17 mouse cellular contexts compared by ENCODE assay signal in genomic region chr12:73147236-73147635, GRCm38 (mm10). TPM values are rescaled to one million over a fixed set of nuclear protein-coding genes. Genes with fewer than 3 reads are reported as not detected.
DNase-seq lines count a peak whose midpoint lies in the region; ATAC-seq and TF ChIP-seq lines count a peak whose summit lies in the region.
"Had no signal": no experiment of that assay in that cellular context is flagged by ENCODE, and none has a peak within 500 bp of the region (broad histone marks: within the 10 kb centered on the region; RNA-seq: fewer than 3 reads in every experiment).

No protein-coding gene starts in this region.

- H3K27ac ChIP-seq in limb, embryonic 13.5 days, result no peak overlapping the region; the same call in 1 of the 2 replicates
- H3K27ac ChIP-seq in limb, embryonic 10.5 days, result no peak overlapping the region
- H3K27ac ChIP-seq in heart, postnatal 0 days (ENCODE audit: low read depth), result peak overlapping the region; percentile 46; the same call in 1 of the 2 replicates
- no peak overlapping the region for H3K27ac ChIP-seq in forebrain, postnatal 0 days (ENCODE audit: low read depth, low read length)
- H3K27ac ChIP-seq: hindbrain, postnatal 0 days; limb, embryonic 15.5 days had no signal

- peaks cover 11% of the 10 kb centered on the region for H3K4me1 ChIP-seq in limb, embryonic 13.5 days
- H3K4me1 ChIP-seq in limb, embryonic 10.5 days, result peaks cover 10% of the 10 kb centered on the region
- peaks cover 10% of the 10 kb centered on the region for H3K4me1 ChIP-seq in heart, postnatal 0 days (ENCODE audit: control insufficient read depth, insufficient read depth)
- no peaks in the 10 kb centered on the region for H3K4me1 ChIP-seq in forebrain, postnatal 0 days (ENCODE audit: insufficient read depth)

- H3K4me2 ChIP-seq in limb, embryonic 13.5 days (replicated peaks), result no peak overlapping the region
- no peak overlapping the region for H3K4me2 ChIP-seq in heart, postnatal 0 days (ENCODE audit: low read depth, low read length)
- no peak overlapping the region for H3K4me2 ChIP-seq in forebrain, postnatal 0 days (ENCODE audit: low read depth)
- H3K4me2 ChIP-seq: limb, embryonic 15.5 days; lung, embryonic 14.5 days had no signal

- intact Hi-C loops in gastrocnemius, postnatal 14 days (cut with DNase I; ENCODE audit: low total_unique reads), result no loop called here

- WGBS in limb, embryonic 13.5 days, result 24% methylated on average over 3 of the region's 3 CpGs
- 57% methylated on average over 3 of the region's 3 CpGs for WGBS in limb, embryonic 10.5 days
- 34% methylated on average over 3 of the region's 3 CpGs for WGBS in heart, postnatal 0 days
- 60% methylated on average over 3 of the region's 3 CpGs for WGBS in forebrain, postnatal 0 days

- 0 out of 2 replicates have a peak, but pooled peaks have one; percentile 28 for ATAC-seq in limb, embryonic 13.5 days (ENCODE audit: low FRiP score, low read depth)
- ATAC-seq in heart, postnatal 0 days (ENCODE audit: insufficient read depth, low read depth), result no peak
- ATAC-seq in forebrain, postnatal 0 days, result no peak
- ATAC-seq: CD4-positive, CD25-positive, alpha-beta regulatory T cell, adult 4 months; hindbrain, postnatal 0 days had no signal

- TF ChIP-seq CTCF in heart, postnatal 0 days (IDR thresholded peaks at IDR 0.05; ENCODE audit: low read depth), result no peak
- no peak for TF ChIP-seq CTCF in forebrain, postnatal 0 days (IDR thresholded peaks at IDR 0.05; ENCODE audit: low read depth)

- TF ChIP-seq EP300 in heart, postnatal 0 days (IDR thresholded peaks at IDR 0.05; ENCODE audit: low read depth), result no peak

- no peak overlapping the region for H3K4me3 ChIP-seq in limb, embryonic 13.5 days
- no peak overlapping the region for H3K4me3 ChIP-seq in limb, embryonic 10.5 days
- no peak overlapping the region for H3K4me3 ChIP-seq in heart, postnatal 0 days (ENCODE audit: low read depth, low read length)
- H3K4me3 ChIP-seq in forebrain, postnatal 0 days (ENCODE audit: low read depth, low read length), result no peak overlapping the region
- H3K4me3 ChIP-seq: limb, embryonic 15.5 days had no signal

- H3K27me3 ChIP-seq in limb, embryonic 13.5 days, result no peaks in the 10 kb centered on the region
- no peaks in the 10 kb centered on the region for H3K27me3 ChIP-seq in limb, embryonic 10.5 days (ENCODE audit: low read depth, poor library complexity, severe bottlenecking)
- no peaks in the 10 kb centered on the region for H3K27me3 ChIP-seq in heart, postnatal 0 days (ENCODE audit: control insufficient read depth, insufficient read depth, low read length)
- H3K27me3 ChIP-seq in forebrain, postnatal 0 days (ENCODE audit: insufficient read depth, low read length), result no peaks in the 10 kb centered on the region
- H3K27me3 ChIP-seq: limb, embryonic 15.5 days had no signal

- no peak overlapping the region for H3K9ac ChIP-seq in limb, embryonic 13.5 days
- H3K9ac ChIP-seq in heart, postnatal 0 days (replicated peaks; ENCODE audit: low read depth, low read length), result no peak overlapping the region
- H3K9ac ChIP-seq in forebrain, postnatal 0 days, result no peak overlapping the region
- H3K9ac ChIP-seq: limb, embryonic 15.5 days; lung, embryonic 14.5 days had no signal

- peak; percentile 5 for DNase-seq in gastrocnemius, postnatal 14 days
- no peak for DNase-seq in gastrocnemius, postnatal 4 days (ENCODE audit: low spot score in 2 of 2)
- no peak for DNase-seq in limb, embryonic 10.5 days (ENCODE audit: low spot score)
- peak; percentile 84 for DNase-seq in adipocyte (ENCODE audit: low spot score)
- DNase-seq in heart, postnatal 0 days (ENCODE audit: low spot score), result no peak
- no peak for DNase-seq in spleen, adult 18-20 months
- DNase-seq in forebrain, postnatal 0 days, result no peak
- DNase-seq: cerebellum, adult 9-10 months; kidney, adult 2 months; lung, embryonic 14.5 days; right cerebral cortex, postnatal 14 days; thymus, adult 18-20 months had no signal

- H3K9me3 ChIP-seq in limb, embryonic 13.5 days, result no peaks in the 10 kb centered on the region
- H3K9me3 ChIP-seq in limb, embryonic 10.5 days (replicated peaks), result no peaks in the 10 kb centered on the region
- H3K9me3 ChIP-seq in heart, postnatal 0 days (replicated peaks; ENCODE audit: control insufficient read depth, low read length), result no peaks in the 10 kb centered on the region
- no peaks in the 10 kb centered on the region for H3K9me3 ChIP-seq in forebrain, postnatal 0 days (ENCODE audit: low read length)
- H3K9me3 ChIP-seq: limb, embryonic 15.5 days had no signal

- H3K36me3 ChIP-seq in limb, embryonic 13.5 days, result 0 out of 2 replicates have a peak, but pooled peaks cover 8% of the 10 kb centered on the region
- H3K36me3 ChIP-seq in limb, embryonic 10.5 days, result peaks cover 14% of the 10 kb centered on the region
- peaks cover 10% of the 10 kb centered on the region; the same call in 1 of the 2 replicates for H3K36me3 ChIP-seq in heart, postnatal 0 days (replicated peaks; ENCODE audit: control insufficient read depth, insufficient read depth, low read length)
- no peaks in the 10 kb centered on the region for H3K36me3 ChIP-seq in forebrain, postnatal 0 days (ENCODE audit: insufficient read depth)

RNA-seq across cellular contexts. Expression of gene Mnat1, which starts 23.7 kb away (rescaled TPM):
- 10 to 100 TPM; 19.2 to 20.4 TPM for total RNA-seq in gastrocnemius, postnatal 14 days (2021)
- 10 to 100 TPM; 35.7 to 36.0 TPM for total RNA-seq in gastrocnemius, postnatal 4 days (2021)
- polyA plus RNA-seq in limb, embryonic 13.5 days (2015; fragmentation: Nextera tagmentation; extraction: Ambion mirVana), result 34.8 and 36.8 TPM in 2 replicates
- polyA plus RNA-seq in limb, embryonic 10.5 days (2016; fragmentation: Nextera tagmentation; extraction: Ambion mirVana), result 37.9 and 39.7 TPM in 2 replicates
- 11.1 and 28.2 TPM in 2 replicates for total RNA-seq in heart, postnatal 0 days (2014; rRNA removed; ENCODE audit: low replicate concordance)
- 19.6 and 20.7 TPM in 2 replicates for polyA plus RNA-seq in heart, postnatal 0 days (2015; fragmentation: Nextera tagmentation; extraction: Ambion mirVana)
- total RNA-seq in forebrain, postnatal 0 days (2014; rRNA removed), result 14.8 and 16.1 TPM in 2 replicates
- polyA plus RNA-seq in forebrain, postnatal 0 days (2015; fragmentation: Nextera tagmentation; extraction: Ambion mirVana), result 16.3 and 18.6 TPM in 2 replicates

RNA-seq across cellular contexts. Expression of gene Six4, which starts 34.0 kb away (rescaled TPM):
- total RNA-seq in gastrocnemius, postnatal 14 days (2021), result 10 to 100 TPM in 1 of 2 experiments, 1 to 10 TPM in 1; 8.8 to 10.3 TPM
- total RNA-seq in gastrocnemius, postnatal 4 days (2021), result 10 to 100 TPM; 10.9 to 11.3 TPM
- polyA plus RNA-seq in limb, embryonic 13.5 days (2015; fragmentation: Nextera tagmentation; extraction: Ambion mirVana), result 7.6 and 8.3 TPM in 2 replicates
- 17.2 and 20.8 TPM in 2 replicates for polyA plus RNA-seq in limb, embryonic 10.5 days (2016; fragmentation: Nextera tagmentation; extraction: Ambion mirVana)
- total RNA-seq in heart, postnatal 0 days (2014; rRNA removed; ENCODE audit: low replicate concordance), result 2.2 and 4.6 TPM in 2 replicates
- 0.44 and 0.52 TPM in 2 replicates for polyA plus RNA-seq in heart, postnatal 0 days (2015; fragmentation: Nextera tagmentation; extraction: Ambion mirVana)
- 0.31 and 0.43 TPM in 2 replicates for total RNA-seq in forebrain, postnatal 0 days (2014; rRNA removed)
- 0.09 and 0.13 TPM in 2 replicates for polyA plus RNA-seq in forebrain, postnatal 0 days (2015; fragmentation: Nextera tagmentation; extraction: Ambion mirVana)
- total RNA-seq: monocyte, adult 5-6 weeks had no signal

Comparison
In these comparisons a context has a peak if more than half of its experiments do, and no peak if none do; other contexts are left out.
1. DNase-seq: peak in gastrocnemius, postnatal 14 days (single experiment) and adipocyte (single experiment); none in gastrocnemius, postnatal 4 days (0 of 2), limb, embryonic 10.5 days (single experiment), heart, postnatal 0 days (single experiment), spleen, adult 18-20 months (0 of 2) and forebrain, postnatal 0 days (single experiment).